Mouse (Mus musculus): Measurements from ENCODE around the gene Apoc4. TPM values are rescaled to one million over a fixed set of nuclear protein-coding genes. Genes with fewer than 3 reads are reported as not detected.

Apoc4 gene
- polyA plus RNA-seq, 1 experiment from 2014 or later = not detected

DNA sequence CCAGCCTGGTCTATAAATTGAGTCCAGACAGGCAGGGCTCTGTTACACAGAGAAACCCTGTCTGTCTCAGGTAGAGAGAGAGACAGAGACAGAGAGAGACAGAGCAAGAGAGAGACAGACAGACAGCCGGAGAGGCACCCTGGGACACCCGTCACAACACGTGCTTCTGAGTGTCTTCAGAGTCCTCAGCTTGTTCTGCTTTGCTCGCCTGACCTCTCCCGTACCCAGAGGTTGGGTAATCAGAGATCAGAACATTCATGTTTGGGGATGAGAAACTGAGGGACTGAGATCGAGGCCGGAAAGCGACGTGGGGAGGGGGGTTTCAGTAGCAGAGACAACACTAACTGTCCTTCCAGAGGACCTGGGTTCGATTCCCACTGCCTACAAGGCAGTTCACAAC lies 5.5 kb downstream of the Apoc4 start:
- no peaks in the 10 kb centered on the region for H3K27me3 ChIP-seq (ENCODE audit: control insufficient read depth, insufficient read depth, low read depth, low read length)
- 83% methylated on average over 10 of the region's 10 CpGs for WGBS
- no peak for ATAC-seq
- no peaks in the 10 kb centered on the region for H3K4me1 ChIP-seq (ENCODE audit: control insufficient read depth, insufficient read depth, low read length)
- H3K36me3 ChIP-seq (ENCODE audit: control insufficient read depth, insufficient read depth, low read length) = no peaks in the 10 kb centered on the region
- no peak overlapping the region for H3K27ac ChIP-seq (ENCODE audit: low read length)
- no peaks in the 10 kb centered on the region for H3K9me3 ChIP-seq (replicated peaks; ENCODE audit: control insufficient read depth, low read length, poor library complexity, severe bottlenecking)
- H3K4me2 ChIP-seq (ENCODE audit: low read length) = no peak overlapping the region
- no peak overlapping the region for H3K9ac ChIP-seq (ENCODE audit: low read depth, low read length)
- H3K4me3 ChIP-seq (ENCODE audit: low read depth, low read length) = no peak overlapping the region

- Histone ChIP-seq H3K4me2 (ENCODE audit: low read length) (no peak overlapping the region), H3K27me3 (ENCODE audit: control insufficient read depth, insufficient read depth, low read depth, low read length) (no peaks in the 10 kb centered on the region), H3K4me3 (ENCODE audit: low read depth, low read length) (no peak overlapping the region), H3K9me3 (replicated peaks; ENCODE audit: control insufficient read depth, low read length, poor library complexity, severe bottlenecking) (no peaks in the 10 kb centered on the region), H3K9ac (ENCODE audit: low read depth, low read length) (no peak overlapping the region), H3K27ac (ENCODE audit: low read length) (no peak overlapping the region), H3K36me3 (ENCODE audit: control insufficient read depth, insufficient read depth, low read length) (no peaks in the 10 kb centered on the region), H3K4me1 (ENCODE audit: control insufficient read depth, insufficient read depth, low read length) (peaks cover 3% of the 10 kb centered on the region; the same call in 1 of the 2 replicates)
- no peak for ATAC-seq
- 68% methylated on average over 14 of the region's 14 CpGs for WGBS
Observed at GRCm38 (mm10) chr7:19673083-19673699, 8.1 kb downstream of the Apoc4 start.

GRCm38 (mm10) chr7:19671511-19671910 lies 9.8 kb downstream of the Apoc4 start:
- Histone ChIP-seq H3K4me1 (ENCODE audit: control insufficient read depth, insufficient read depth, low read length) (peaks cover 3% of the 10 kb centered on the region; the same call in 1 of the 2 replicates), H3K4me3 (ENCODE audit: low read depth, low read length) (no peak overlapping the region), H3K27ac (ENCODE audit: low read length) (no peak overlapping the region), H3K9me3 (replicated peaks; ENCODE audit: control insufficient read depth, low read length, poor library complexity, severe bottlenecking) (no peaks in the 10 kb centered on the region), H3K4me2 (ENCODE audit: low read length) (no peak overlapping the region), H3K9ac (ENCODE audit: low read depth, low read length) (no peak overlapping the region), H3K27me3 (ENCODE audit: control insufficient read depth, insufficient read depth, low read depth, low read length) (no peaks in the 10 kb centered on the region), H3K36me3 (ENCODE audit: control insufficient read depth, insufficient read depth, low read length) (no peaks in the 10 kb centered on the region)
- no peak for ATAC-seq
- WGBS = 76% methylated on average over 10 of the region's 10 CpGs

GRCm38 (mm10) chr7:19668947-19669721 lies 12.1 kb downstream of the Apoc4 start:
- H3K27me3 ChIP-seq (ENCODE audit: control insufficient read depth, insufficient read depth, low read depth, low read length) = no peaks in the 10 kb centered on the region
- no peaks in the 10 kb centered on the region for H3K9me3 ChIP-seq (replicated peaks; ENCODE audit: control insufficient read depth, low read length, poor library complexity, severe bottlenecking)
- H3K36me3 ChIP-seq (ENCODE audit: control insufficient read depth, insufficient read depth, low read length) = no peaks in the 10 kb centered on the region
- ATAC-seq = peak; percentile 69
- H3K27ac ChIP-seq (ENCODE audit: low read length) = peak overlapping the region; percentile 74
- H3K4me2 ChIP-seq (ENCODE audit: low read length) = 0 out of 2 replicates have a peak overlapping the region, but pooled peaks have one; percentile 4
- H3K4me3 ChIP-seq (ENCODE audit: low read depth, low read length) = no peak overlapping the region
- H3K4me1 ChIP-seq (ENCODE audit: control insufficient read depth, insufficient read depth, low read length) = peaks cover 9% of the 10 kb centered on the region
- 11% methylated on average over 10 of the region's 10 CpGs for WGBS
- H3K9ac ChIP-seq (ENCODE audit: low read depth, low read length) = no peak overlapping the region

DNA sequence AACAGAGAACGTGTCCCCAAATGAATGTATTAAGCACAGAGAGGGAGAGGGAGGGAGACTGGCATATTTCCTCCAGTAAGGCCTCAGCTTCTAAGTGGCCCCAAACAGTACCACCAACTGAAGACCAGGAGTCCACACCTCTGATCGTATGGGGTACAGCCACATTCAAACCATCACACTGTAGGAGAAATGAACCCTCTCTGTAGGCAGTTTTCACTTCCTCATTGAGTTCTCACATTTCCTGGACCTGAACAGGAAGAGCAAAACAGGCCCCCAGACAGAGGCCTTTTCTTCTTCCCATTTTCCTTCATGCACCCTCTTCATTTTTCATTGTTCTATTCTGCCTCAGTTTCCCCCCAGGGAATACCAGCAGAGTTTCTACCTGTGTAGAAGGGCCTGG lies 13.8 kb downstream of the Apoc4 start:
- WGBS = 64% methylated on average over 2 of the region's 2 CpGs
- no peaks in the 10 kb centered on the region for H3K36me3 ChIP-seq (ENCODE audit: control insufficient read depth, insufficient read depth, low read length)
- H3K4me3 ChIP-seq (ENCODE audit: low read depth, low read length) = no peak overlapping the region
- H3K4me2 ChIP-seq (ENCODE audit: low read length) = no peak overlapping the region
- peaks cover 25% of the 10 kb centered on the region for H3K4me1 ChIP-seq (ENCODE audit: control insufficient read depth, insufficient read depth, low read length)
- no peak overlapping the region for H3K27ac ChIP-seq (ENCODE audit: low read length)
- H3K9me3 ChIP-seq (replicated peaks; ENCODE audit: control insufficient read depth, low read length, poor library complexity, severe bottlenecking) = no peaks in the 10 kb centered on the region
- ATAC-seq = no peak
- H3K9ac ChIP-seq (ENCODE audit: low read depth, low read length) = no peak overlapping the region
- no peaks in the 10 kb centered on the region for H3K27me3 ChIP-seq (ENCODE audit: control insufficient read depth, insufficient read depth, low read depth, low read length)

DNA sequence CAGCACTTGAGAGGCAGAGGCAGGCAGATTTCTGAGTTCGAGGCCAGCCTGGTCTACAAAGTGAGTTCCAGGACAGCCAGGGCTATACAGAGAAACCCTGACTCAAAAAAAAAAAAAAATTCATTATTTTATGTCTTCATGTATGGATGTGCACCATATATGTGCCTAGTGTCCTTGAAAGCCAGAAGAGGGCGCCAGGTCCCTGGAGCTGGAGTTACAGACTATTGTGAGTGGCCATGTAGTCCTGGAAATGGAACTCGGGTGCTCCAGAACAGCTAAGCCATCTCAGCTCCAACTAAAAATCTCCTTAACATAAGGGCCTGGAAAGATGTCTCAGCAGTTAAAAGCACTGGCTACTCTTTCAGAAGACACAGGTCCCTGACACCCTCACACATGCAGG lies 14.5 kb downstream of the Apoc4 start:
- Histone ChIP-seq H3K27ac (ENCODE audit: low read length) (no peak overlapping the region), H3K9me3 (replicated peaks; ENCODE audit: control insufficient read depth, low read length, poor library complexity, severe bottlenecking) (no peaks in the 10 kb centered on the region), H3K4me2 (ENCODE audit: low read length) (no peak overlapping the region), H3K9ac (ENCODE audit: low read depth, low read length) (no peak overlapping the region), H3K27me3 (ENCODE audit: control insufficient read depth, insufficient read depth, low read depth, low read length) (no peaks in the 10 kb centered on the region), H3K4me3 (ENCODE audit: low read depth, low read length) (no peak overlapping the region), H3K36me3 (ENCODE audit: control insufficient read depth, insufficient read depth, low read length) (no peaks in the 10 kb centered on the region), H3K4me1 (ENCODE audit: control insufficient read depth, insufficient read depth, low read length) (peaks cover 31% of the 10 kb centered on the region)
- WGBS = 66% methylated on average over 3 of the region's 3 CpGs
- ATAC-seq = no peak

DNA sequence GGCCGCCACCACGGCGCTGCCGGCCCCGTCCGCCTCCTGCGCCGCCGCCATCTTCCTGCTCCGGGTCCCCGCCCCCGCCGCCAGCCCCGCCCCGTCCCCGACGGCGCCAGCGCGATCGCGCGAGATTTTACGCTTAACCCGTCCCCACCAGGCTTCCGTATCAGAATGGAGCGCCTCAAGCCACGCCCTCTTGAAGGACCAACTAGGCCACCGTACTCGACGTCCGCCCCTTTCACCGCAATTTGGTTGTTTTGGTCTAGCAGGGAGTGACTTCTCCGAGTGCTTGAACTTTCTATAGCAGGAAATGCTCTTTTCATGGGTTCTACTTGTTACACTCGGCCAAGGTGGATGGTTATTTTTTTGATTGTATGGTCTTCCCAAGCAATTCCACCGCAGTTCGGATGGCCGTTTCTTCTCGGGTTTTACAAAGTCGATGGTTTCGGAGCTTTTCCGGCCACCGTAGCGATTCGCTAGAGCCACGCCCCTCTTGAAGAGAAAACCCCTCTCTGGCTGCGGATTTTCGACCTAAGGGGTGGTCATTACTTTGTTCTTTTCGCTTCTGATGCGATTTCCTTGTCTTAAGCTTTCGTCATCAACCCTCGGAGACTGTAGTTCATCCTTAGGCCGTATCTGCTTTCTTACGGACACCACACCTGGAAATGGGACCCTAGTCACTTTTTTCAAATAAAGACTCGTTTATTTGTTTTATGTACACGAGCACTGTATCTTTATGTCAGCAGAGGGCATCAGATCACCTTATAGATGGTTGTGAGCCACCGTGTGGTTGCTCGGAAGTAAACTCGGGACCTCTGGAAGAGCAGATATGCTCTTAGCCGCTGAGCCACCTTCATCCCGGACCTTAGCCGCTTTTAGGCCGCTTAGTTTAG lies 16.1 kb downstream of the Apoc4 start, which contains the start of gene Clptm1:
Clptm1 (minus strand) TSS at position 79 of the 887 bp plus-strand sequence.
- Histone ChIP-seq H3K27me3 (ENCODE audit: control insufficient read depth, insufficient read depth, low read depth, low read length) (no peaks in the 10 kb centered on the region), H3K27ac (ENCODE audit: low read length) (peak within 1 kb of the TSS; percentile 92), H3K4me1 (ENCODE audit: control insufficient read depth, insufficient read depth, low read length) (peaks cover 32% of the 10 kb centered on the region), H3K36me3 (ENCODE audit: control insufficient read depth, insufficient read depth, low read length) (no peaks in the 10 kb centered on the region), H3K9ac (ENCODE audit: low read depth, low read length) (peak within 1 kb of the TSS; percentile 98), H3K9me3 (replicated peaks; ENCODE audit: control insufficient read depth, low read length, poor library complexity, severe bottlenecking) (no peaks in the 10 kb centered on the region), H3K4me3 (ENCODE audit: low read depth, low read length) (peak within 1 kb of the TSS; percentile 99), H3K4me2 (ENCODE audit: low read length) (peak within 1 kb of the TSS; percentile 92)
- ATAC-seq = peak; percentile 85
- under 1% methylated on average over 61 of the region's 63 CpGs for whole genome bisulfite sequencing

DNA sequence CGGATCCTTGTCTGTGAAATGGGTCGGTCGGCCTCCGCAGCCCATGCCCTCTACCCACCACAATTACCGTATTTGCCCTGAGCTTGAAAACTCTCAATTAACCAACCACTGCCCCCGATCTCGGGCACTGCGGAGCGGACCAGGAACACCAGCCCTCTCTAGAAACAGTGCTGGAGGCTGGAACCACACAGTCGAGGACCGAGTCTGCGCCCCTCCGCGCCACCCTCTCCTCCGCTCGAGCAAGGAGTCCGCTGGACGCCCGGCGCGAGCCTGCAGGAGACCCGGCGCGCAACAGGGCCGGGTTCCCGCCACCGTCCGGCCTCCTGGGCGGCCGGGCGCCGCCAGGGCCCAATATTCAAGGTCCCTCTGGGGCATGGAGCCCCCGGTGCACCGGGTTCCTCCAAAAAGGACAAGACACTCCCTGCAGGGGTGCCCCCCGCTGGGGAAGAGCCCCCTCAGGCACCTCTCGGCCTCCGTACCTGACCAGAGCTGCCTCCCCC lies 16.8 kb downstream of the Apoc4 start:
- 0% methylated on average over 37 of the region's 37 CpGs for WGBS
- peak overlapping the region; percentile 92 for H3K4me2 ChIP-seq (ENCODE audit: low read length)
- H3K36me3 ChIP-seq (ENCODE audit: control insufficient read depth, insufficient read depth, low read length) = no peaks in the 10 kb centered on the region
- no peaks in the 10 kb centered on the region for H3K9me3 ChIP-seq (replicated peaks; ENCODE audit: control insufficient read depth, low read length, poor library complexity, severe bottlenecking)
- H3K4me1 ChIP-seq (ENCODE audit: control insufficient read depth, insufficient read depth, low read length) = peaks cover 32% of the 10 kb centered on the region
- H3K27me3 ChIP-seq (ENCODE audit: control insufficient read depth, insufficient read depth, low read depth, low read length) = no peaks in the 10 kb centered on the region
- peak overlapping the region; percentile 99 for H3K4me3 ChIP-seq (ENCODE audit: low read depth, low read length)
- H3K9ac ChIP-seq (ENCODE audit: low read depth, low read length) = peak overlapping the region; percentile 98
- peak; percentile 58 for ATAC-seq
- H3K27ac ChIP-seq (ENCODE audit: low read length) = peak overlapping the region; percentile 73
